Mouse (Mus musculus): ENCODE measurements at regions not wholly inside any gene's neighbourhood (a gene's known extent, or its start where the extent isn't known, plus 50 kb on each side); places are given as distances from the start of the nearest gene placed in this dataset.
A peak's percentile ranks its signal among the peaks of the same experiment; 100 is the strongest.

DNA sequence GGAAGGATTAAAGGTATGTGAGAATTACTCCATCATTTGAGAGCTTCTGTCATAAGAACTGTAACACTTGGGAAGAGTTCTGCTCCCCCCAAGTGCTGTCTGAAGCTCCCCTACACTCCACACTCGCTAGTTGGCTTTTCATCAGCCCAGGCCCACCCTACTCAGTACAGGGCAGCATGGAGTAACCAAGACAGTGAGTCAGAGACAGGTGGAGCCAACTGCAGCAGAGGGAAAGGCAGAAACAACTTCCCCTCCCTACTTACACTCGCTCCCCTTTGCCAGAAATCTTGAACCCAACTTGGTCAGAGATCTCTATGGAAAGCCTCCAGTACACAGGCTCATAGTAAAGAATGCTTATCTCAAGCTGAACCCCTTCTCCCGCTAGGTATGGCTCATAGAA lies 2046.5 kb downstream of the Grik2 start:
- no peak for DNase-seq (ENCODE audit: low spot score in 2 of 2)

DNA sequence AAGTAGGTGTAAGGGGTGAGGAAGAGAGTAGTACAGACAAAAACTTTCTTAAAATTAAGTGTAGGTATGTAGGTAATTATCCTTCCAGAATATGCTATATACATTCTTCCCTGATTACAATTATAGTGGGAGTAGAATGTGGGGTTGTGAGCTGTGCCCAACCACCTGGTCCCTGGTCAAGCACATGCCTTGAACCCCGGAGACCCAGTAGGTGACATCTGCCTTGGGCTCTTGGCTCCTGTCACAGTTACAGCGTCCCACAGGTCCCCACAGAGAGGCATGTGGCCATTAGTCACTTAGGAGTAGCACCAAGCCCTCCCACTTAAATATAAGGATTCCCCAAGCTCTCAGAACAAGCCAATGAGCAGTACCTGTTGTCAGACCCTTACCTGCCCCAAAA lies 2046.9 kb downstream of the Grik2 start:
- DNase-seq (ENCODE audit: low spot score in 2 of 2) = no peak

DNA sequence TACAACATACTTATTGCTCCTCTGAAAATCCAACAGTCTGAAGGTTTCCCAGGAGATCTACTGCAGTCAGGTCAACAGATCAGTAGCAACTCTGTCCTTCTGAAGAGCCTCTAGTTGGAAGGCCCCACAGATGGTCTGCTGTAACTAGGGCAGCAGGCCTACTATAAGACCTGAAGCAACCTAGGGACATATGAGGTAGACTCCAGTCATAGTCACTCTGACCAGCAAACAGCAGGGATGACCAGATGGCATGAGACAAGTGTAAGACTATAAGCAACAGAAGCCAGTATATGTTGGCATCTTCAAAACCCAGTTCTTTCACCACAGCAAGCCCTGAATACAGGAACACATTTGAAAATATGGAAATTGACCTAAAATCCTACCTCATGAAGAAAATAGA lies 2079.8 kb downstream of the Grik2 start:
- peak in 1 of 2 experiments; percentile 8 for DNase-seq (ENCODE audit: low spot score in 2 of 2)
